ENCODE assay signal across 22 mouse cellular contexts in the genomic region with DNA sequence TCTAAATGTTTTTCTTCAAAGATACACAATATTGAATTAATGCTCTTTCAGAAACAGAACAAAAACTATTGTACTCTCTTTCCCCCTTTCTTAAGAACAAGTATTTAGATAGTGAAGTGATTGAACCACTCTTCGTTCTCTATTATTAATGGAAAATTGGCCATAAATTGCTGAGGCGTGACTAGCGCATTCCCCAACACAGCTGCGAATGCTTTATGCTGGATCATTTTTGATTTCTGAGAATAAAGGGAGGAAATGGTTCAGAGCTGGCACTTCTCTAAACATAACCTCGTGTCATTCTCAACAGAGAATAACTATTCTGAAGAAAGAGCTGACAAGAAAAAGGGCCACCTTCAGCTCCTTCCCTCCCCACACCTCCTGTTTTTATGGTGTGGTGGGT.
"Had no signal": no experiment of that assay in that cellular context is flagged by ENCODE, and none has a peak within 500 bp of the region (broad histone marks: within the 10 kb centered on the region; RNA-seq: fewer than 3 reads in every experiment).

No protein-coding gene starts in this region.

- H3K4me3 ChIP-seq: lung, embryonic 15.5 days; megakaryocyte, embryonic 14.5 days; midbrain, embryonic 10.5 days; midbrain, embryonic 12.5 days; myocyte; neural tube, embryonic 13.5 days; neural tube, embryonic 15.5 days had no signal

- H3K9me3 ChIP-seq: lung, embryonic 15.5 days; midbrain, embryonic 10.5 days; midbrain, embryonic 12.5 days; neural tube, embryonic 13.5 days; neural tube, embryonic 15.5 days had no signal

- DNase-seq: lung, adult 2 months; lung, postnatal 14 days; lung, postnatal 36 days; midbrain, embryonic 14.5 days; retina, postnatal 1 day; right cerebral cortex, adult 18-20 months; right cerebral cortex, postnatal 25 days; right cerebral cortex, postnatal 4 days; spleen, adult 18-20 months; thymus, adult 2 months; thymus, postnatal 25 days; thymus, postnatal 4 days had no signal

- H3K27ac ChIP-seq: lung, embryonic 15.5 days; macrophage; midbrain, embryonic 10.5 days; midbrain, embryonic 12.5 days; neural tube, embryonic 13.5 days; neural tube, embryonic 15.5 days had no signal

- H3K4me2 ChIP-seq: lung, embryonic 15.5 days; midbrain, embryonic 12.5 days; neural tube, embryonic 13.5 days; neural tube, embryonic 15.5 days had no signal

- H3K9ac ChIP-seq: lung, embryonic 15.5 days; midbrain, embryonic 12.5 days; neural tube, embryonic 13.5 days; neural tube, embryonic 15.5 days had no signal

- H3K4me1 ChIP-seq: lung, embryonic 15.5 days; megakaryocyte, embryonic 14.5 days; midbrain, embryonic 10.5 days; midbrain, embryonic 12.5 days; neural tube, embryonic 13.5 days; neural tube, embryonic 15.5 days had no signal

- H3K27me3 ChIP-seq: lung, embryonic 15.5 days; megakaryocyte, embryonic 14.5 days; midbrain, embryonic 12.5 days; neural tube, embryonic 13.5 days; neural tube, embryonic 15.5 days had no signal

- ATAC-seq: lung, postnatal 0 days; midbrain, embryonic 16.5 days had no signal

- H3K36me3 ChIP-seq: lung, embryonic 15.5 days; midbrain, embryonic 10.5 days; midbrain, embryonic 12.5 days; neural tube, embryonic 13.5 days; neural tube, embryonic 15.5 days had no signal
